Mouse (Mus musculus) thymus, adult 2 months (tissue): ENCODE measurements around the gene Tnp2. TPM values are rescaled to one million over a fixed set of nuclear protein-coding genes. Genes with fewer than 3 reads are reported as not detected.
"Not testable (repeated sequence)": the region's sequence is repeated elsewhere in the genome, so short reads cannot be mapped to it uniquely, and the experiment has no call there.

Source experiments
- DNase-seq: peaks from one replicate; pipeline ENCODE4 v3.0.0; 2021
- H3K27ac ChIP-seq: fragments of 200-500 bp; 2 replicates; pipeline ENCODE4 v1.5.1; 2012; ENCODE audit warnings: low read length, control low read depth; ENCODE audit not compliant: control insufficient read depth, insufficient read depth
- H3K27me3 ChIP-seq: fragments of 200-500 bp; 2 replicates; pipeline ENCODE4 v1.6.1; 2012; ENCODE audit warnings: mild to moderate bottlenecking, low read length, moderate library complexity, mixed read lengths; ENCODE audit not compliant: control insufficient read depth, insufficient read depth
- H3K36me3 ChIP-seq: fragments of 200-500 bp; 2 replicates; pipeline ENCODE4 v1.6.1; 2012; ENCODE audit warnings: mild to moderate bottlenecking, low read length, moderate library complexity; ENCODE audit not compliant: control insufficient read depth, insufficient read depth
- H3K4me1 ChIP-seq: fragments of 200-500 bp; replicated peaks from 2 replicates; pipeline ENCODE4 v1.6.1; 2012; ENCODE audit warnings: low read length; ENCODE audit not compliant: control insufficient read depth, insufficient read depth
- H3K4me3 ChIP-seq: fragments of 200-500 bp; 2 replicates; pipeline ENCODE4 v1.5.1; 2012; ENCODE audit warnings: mild to moderate bottlenecking, low read length, control low read depth, moderate library complexity; ENCODE audit not compliant: control insufficient read depth, insufficient read depth
- CTCF ChIP-seq: fragments of 200-500 bp; IDR thresholded peaks from 2 replicates; pipeline ENCODE4 v1.5.1; 2012; ENCODE audit warnings: mild to moderate bottlenecking, control low read depth, low read length, moderate library complexity, borderline replicate concordance; ENCODE audit not compliant: control insufficient read depth, poor library complexity, insufficient read depth; ENCODE audit errors: extremely low read depth
- POLR2A ChIP-seq: fragments of 200-500 bp; IDR thresholded peaks from 2 replicates; pipeline ENCODE4 v1.6.1; 2012; ENCODE audit warnings: mild to moderate bottlenecking, low read length, control low read depth, moderate library complexity; ENCODE audit not compliant: control insufficient read depth, poor library complexity, insufficient read depth; ENCODE audit errors: extremely low read depth
- WGBS: fragments of 180-500 bp; shearing (Covaris S2); methylation state at CpG from one replicate; pipeline ENCODE4 v1.1.7; 2018; 5-methylcytosine and 5-hydroxymethylcytosine counted together
- polyA plus RNA-seq: library from polyadenylated mRNA; depleted of rRNA; stranded (reverse); fragments of >200 nt; gene quantifications from 2 replicates; pipeline ENCODE4 v1.2.3, GENCODE M21; 2012

Tnp2 gene
- polyA plus RNA-seq, 1 experiment = 14.2 TPM

DNA sequence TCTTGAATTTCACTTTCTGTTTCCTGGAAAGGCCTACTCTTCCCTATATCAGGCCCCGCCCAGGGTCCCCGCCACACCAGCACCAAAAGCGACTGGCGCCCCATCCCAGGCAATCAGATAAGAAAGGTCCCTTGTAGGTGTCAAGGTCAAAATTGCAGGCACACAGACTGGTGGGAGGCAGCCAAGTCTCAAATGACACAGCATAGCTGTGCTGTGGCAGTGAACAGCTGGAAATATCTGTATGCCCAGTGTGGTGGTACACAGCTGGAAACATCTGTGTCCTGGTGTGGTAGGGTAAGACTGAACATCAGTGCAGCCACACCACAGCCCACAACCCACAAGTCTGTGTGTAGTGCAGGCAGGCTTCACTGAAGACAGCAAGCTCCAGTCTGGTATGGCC, 26.4 kb upstream of the Tnp2 start:
- Histone ChIP-seq H3K27me3 (no peaks in the 10 kb centered on the region), H3K36me3 (no peaks in the 10 kb centered on the region), H3K4me3 (no peak overlapping the region), H3K27ac (peak overlapping the region; percentile 24; the same call in 1 of the 2 replicates), H3K4me1 (peaks cover 69% of the 10 kb centered on the region)
- no peak for TF ChIP-seq CTCF
- 0 out of 2 replicates have a peak, but pooled peaks have one; percentile 12 for TF ChIP-seq POLR2A
- WGBS = 29% methylated on average over 4 of the region's 4 CpGs
- DNase-seq = no peak

DNA sequence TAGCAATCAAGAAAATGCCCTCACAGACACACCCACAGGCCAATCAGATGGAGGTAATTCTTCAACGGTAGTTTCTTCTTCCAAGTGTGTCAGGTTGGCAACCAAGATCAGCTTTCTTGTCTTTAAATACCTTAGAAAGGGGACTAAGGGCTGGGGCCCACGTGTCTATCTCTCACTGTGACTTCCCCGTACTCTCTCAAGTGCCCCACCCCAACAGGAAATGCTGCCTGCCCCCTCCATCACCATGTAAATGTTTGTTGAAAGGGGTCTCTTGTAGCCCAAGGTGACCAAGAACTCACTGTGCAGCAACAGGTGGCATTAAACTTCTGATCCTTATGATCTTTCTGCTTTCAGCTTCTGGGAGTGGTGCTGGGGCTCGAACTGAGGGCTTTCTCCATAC, 25.3 kb upstream of the Tnp2 start:
- DNase-seq = no peak
- peak overlapping the region; percentile 25; the same call in 1 of the 2 replicates for H3K27ac ChIP-seq
- peaks cover 64% of the 10 kb centered on the region for H3K4me1 ChIP-seq
- 45% methylated on average over 4 of the region's 4 CpGs for WGBS
- TF ChIP-seq POLR2A = no peak
- TF ChIP-seq CTCF = no peak
- no peak overlapping the region for H3K4me3 ChIP-seq
- H3K27me3 ChIP-seq = no peaks in the 10 kb centered on the region
- H3K36me3 ChIP-seq = no peaks in the 10 kb centered on the region

DNA sequence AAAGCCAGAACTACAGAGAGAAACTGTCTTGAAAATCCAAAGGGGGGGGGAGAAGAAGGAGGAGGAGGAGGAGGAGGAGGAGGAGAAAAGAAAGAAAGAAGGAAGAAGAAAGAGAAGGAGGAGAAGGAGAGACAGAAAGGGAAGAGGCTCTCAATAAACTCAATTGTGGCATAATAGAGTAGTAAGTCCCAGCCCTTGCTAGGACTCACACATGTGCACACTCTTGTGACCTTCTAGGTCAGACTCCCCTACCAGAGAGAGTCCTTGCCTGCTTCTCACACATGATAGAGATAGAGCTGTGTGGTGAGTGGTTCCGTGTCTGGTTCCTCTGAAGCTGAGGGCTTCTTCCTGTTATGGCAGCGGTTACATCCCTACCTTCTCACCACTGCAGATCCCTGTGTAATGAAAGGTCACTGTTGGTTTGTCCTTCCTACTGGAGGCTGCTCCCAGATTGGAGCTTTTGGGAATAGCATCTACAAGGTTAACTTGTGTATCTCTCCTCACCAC, 24.5 kb upstream of the Tnp2 start, which contains the start of gene Gm11172:
Gene Gm11172 (plus strand): TSS at position 51 of the 507 bp plus-strand sequence.
- Histone ChIP-seq H3K4me1 (peaks cover 58% of the 10 kb centered on the region), H3K36me3 (no peaks in the 10 kb centered on the region), H3K27ac (peak within 1 kb of the TSS; percentile 35; the same call in 1 of the 2 replicates), H3K27me3 (no peaks in the 10 kb centered on the region), H3K4me3 (no peak within 1 kb of the TSS)
- DNase-seq = no peak
- 19% methylated on average over 2 of the region's 2 CpGs for WGBS
- TF ChIP-seq CTCF = no peak
- no peak for TF ChIP-seq POLR2A

DNA sequence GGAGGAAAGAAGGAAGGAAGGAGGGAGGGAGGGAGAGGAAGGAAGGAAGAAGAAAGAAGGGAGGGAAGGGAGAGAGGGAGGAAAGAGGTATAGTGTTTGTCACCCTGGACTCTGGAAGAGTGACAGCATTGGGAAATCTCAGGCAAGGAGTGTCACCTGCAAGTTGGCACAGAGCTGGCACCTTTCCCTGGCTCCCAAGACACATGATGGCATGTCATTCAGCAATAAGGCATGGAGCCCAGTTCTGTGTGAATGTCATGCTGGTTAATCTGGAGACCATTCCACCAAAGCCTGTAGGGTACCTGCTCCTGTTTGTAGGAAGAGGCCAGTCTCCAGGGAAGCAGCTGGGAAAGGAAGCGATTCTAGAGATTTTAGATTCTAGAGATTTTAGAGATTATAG, 21.9 kb upstream of the Tnp2 start:
- Histone ChIP-seq H3K36me3 (no peaks in the 10 kb centered on the region), H3K4me1 (peaks cover 63% of the 10 kb centered on the region), H3K27me3 (no peaks in the 10 kb centered on the region), H3K27ac (no peak overlapping the region), H3K4me3 (no peak overlapping the region)
- DNase-seq = no peak
- 95% methylated on average over 1 of the region's 1 CpGs for WGBS
- TF ChIP-seq POLR2A = no peak
- no peak for TF ChIP-seq CTCF

DNA sequence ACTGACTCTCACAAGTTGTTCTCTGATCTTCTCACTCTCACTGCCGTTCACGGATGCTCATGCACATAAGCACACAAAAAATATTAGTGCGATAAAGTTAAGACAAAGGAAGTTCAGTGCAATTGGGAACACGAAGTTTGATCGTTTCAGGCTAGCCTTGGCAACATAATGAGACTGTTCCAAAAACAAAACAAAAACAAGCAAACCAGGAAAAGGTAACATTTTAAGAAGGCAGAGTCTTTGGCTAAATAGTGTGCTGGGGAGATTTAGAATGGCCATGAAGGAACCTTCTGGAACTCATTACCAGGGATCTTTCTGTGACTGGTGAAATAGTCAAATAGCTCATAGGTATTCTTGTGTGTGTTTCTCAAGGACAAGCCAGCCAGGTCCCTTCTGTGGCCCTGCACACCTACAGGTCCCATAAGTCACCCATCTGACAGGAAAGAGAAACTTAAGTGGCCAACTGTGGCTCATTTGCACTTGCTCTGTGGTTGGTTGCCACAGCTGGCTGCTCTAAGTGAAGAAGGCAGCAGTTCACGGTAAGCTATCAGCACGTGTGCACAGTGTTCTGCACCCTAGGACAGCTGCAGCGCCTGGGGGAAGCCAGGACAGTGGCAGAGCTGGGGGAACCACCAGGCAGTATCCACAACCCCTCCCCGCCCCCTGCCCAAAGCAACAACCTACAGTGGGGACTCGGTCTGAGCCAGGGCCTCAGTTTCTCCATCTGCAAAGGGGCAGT, 17.5 kb upstream of the Tnp2 start, which contains the start of gene Prm1:
Gene Prm1 (minus strand): TSS at position 51 of the 739 bp plus-strand sequence.
- 48% methylated on average over 10 of the region's 10 CpGs for WGBS
- peak; percentile 74 for DNase-seq
- H3K27me3 ChIP-seq = no peaks in the 10 kb centered on the region
- no peak for TF ChIP-seq CTCF
- peak; percentile 17; the same call in 1 of the 2 replicates for TF ChIP-seq POLR2A
- H3K27ac ChIP-seq = peak within 1 kb of the TSS; percentile 85
- peaks cover 37% of the 10 kb centered on the region for H3K4me1 ChIP-seq
- H3K36me3 ChIP-seq = no peaks in the 10 kb centered on the region
- H3K4me3 ChIP-seq = no peak within 1 kb of the TSS

DNA sequence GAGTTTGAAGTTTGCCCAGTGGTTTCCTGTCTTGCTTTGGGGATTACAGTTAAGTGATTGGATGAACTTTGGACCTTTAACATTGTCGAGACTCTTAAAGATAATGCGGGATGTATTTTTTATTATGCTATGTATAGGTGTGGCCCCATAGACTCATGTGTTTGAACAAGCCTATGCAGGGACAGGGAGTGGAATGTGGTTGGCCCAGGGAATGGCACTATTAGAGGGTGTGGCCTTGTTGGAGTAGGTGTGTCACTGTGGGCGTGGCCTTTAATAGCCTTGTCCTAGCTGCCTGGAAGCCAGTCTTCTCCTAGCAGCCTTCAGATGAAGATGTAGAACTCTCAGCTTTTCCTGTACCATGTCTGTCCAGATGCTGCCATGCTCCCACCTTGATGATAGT, 14.0 kb upstream of the Tnp2 start:
- not testable (repeated sequence) for H3K4me3 ChIP-seq, H3K27ac ChIP-seq, H3K27me3 ChIP-seq, H3K36me3 ChIP-seq, DNase-seq
- WGBS = 75% methylated on average over 3 of the region's 3 CpGs
- peaks cover 26% of the 10 kb centered on the region for H3K4me1 ChIP-seq
